Mouse (Mus musculus) CH12.LX (cell line): Measurements from ENCODE around the gene Glis3. TPM values are rescaled to one million over a fixed set of nuclear protein-coding genes. Genes with fewer than 3 reads are reported as not detected.

Source experiments
- DNase-seq: peaks from one replicate; pipeline ENCODE4 v3.0.0-alpha.2; 2013; ENCODE audit errors: extremely low read depth
- H3K27ac ChIP-seq: 2 replicates; pipeline ENCODE4 v1.5.1; 2012; ENCODE audit warnings: low read depth, mild to moderate bottlenecking, control low read depth, moderate library complexity; ENCODE audit not compliant: insufficient read depth
- H3K27me3 ChIP-seq: replicated peaks from 2 replicates; pipeline ENCODE3; 2012; ENCODE audit warnings: inconsistent platforms
- H3K36me3 ChIP-seq, 2 experiments: replicated peaks in 1 of 2; 2 replicates each; pipeline versions ENCODE3 to v1.6.1; 2012; ENCODE audit warnings: inconsistent platforms in 1 of 2, low read length in 1 of 2, mild to moderate bottlenecking in 1 of 2, mixed read lengths in 1 of 2, moderate library complexity in 1 of 2; ENCODE audit not compliant: control insufficient read depth in 1 of 2, insufficient read depth in 1 of 2
- H3K4me1 ChIP-seq, 2 experiments: 2 replicates each; pipeline ENCODE4 v1.6.1; 2012; ENCODE audit warnings: inconsistent platforms in 1 of 2, moderate library complexity in 1 of 2; ENCODE audit not compliant: insufficient read depth in 2 of 2, control insufficient read depth in 1 of 2
- H3K4me2 ChIP-seq: 2 replicates; pipeline ENCODE4 v1.6.1; 2012; ENCODE audit warnings: low read depth, mild to moderate bottlenecking, control low read depth; ENCODE audit not compliant: poor library complexity, insufficient read depth, severe bottlenecking
- H3K4me3 ChIP-seq, 3 experiments: fragments of 150-350 bp in 1 of 3; sonication (generic) in 1 of 3; replicated peaks in 1 of 3; 2 replicates each; pipeline versions ENCODE3 to v1.5.1; 2011 to 2012; ENCODE audit warnings: low read depth in 2 of 3, low read length in 2 of 3, mild to moderate bottlenecking in 2 of 3, moderate library complexity in 2 of 3, control low read depth in 1 of 3, improper control_type of control experiment in 1 of 3, inconsistent platforms in 1 of 3, mixed read lengths in 1 of 3; ENCODE audit not compliant: poor library complexity in 1 of 3
- H3K79me2 ChIP-seq: replicated peaks from 2 replicates; pipeline ENCODE4 v1.6.1; 2012; ENCODE audit warnings: mild to moderate bottlenecking, moderate library complexity; ENCODE audit not compliant: control insufficient read depth, poor library complexity, insufficient read depth, severe bottlenecking; ENCODE audit errors: extremely low read depth
- H3K9ac ChIP-seq: 2 replicates; pipeline ENCODE4 v1.6.1; 2012; ENCODE audit warnings: low read depth, mild to moderate bottlenecking, control low read depth, moderate library complexity; ENCODE audit not compliant: insufficient read depth
- H3K9me3 ChIP-seq: replicated peaks from 2 replicates; pipeline ENCODE3; 2012; ENCODE audit warnings: low read length, inconsistent platforms, mixed read lengths
- CHD1 ChIP-seq: IDR thresholded peaks from 2 replicates; pipeline ENCODE4 v1.6.1; 2012; ENCODE audit warnings: low read depth, low read length, improper control_type of control experiment, inconsistent platforms
- CTCF ChIP-seq, 2 experiments: IDR thresholded peaks in 1 of 2; conservative IDR thresholded peaks in 1 of 2; 2 replicates each; pipeline ENCODE4 v1.5.1; 2011 to 2012; ENCODE audit warnings: low read depth in 2 of 2, low read length in 2 of 2, improper control_type of control experiment in 1 of 2, inconsistent platforms in 1 of 2, mild to moderate bottlenecking in 1 of 2, moderate library complexity in 1 of 2
- EP300 ChIP-seq: IDR thresholded peaks from 2 replicates; pipeline ENCODE4 v1.6.1; 2011; ENCODE audit warnings: low read length, improper control_type of control experiment
- ETS1 ChIP-seq: conservative IDR thresholded peaks from 2 replicates; pipeline ENCODE4 v1.6.1; 2012; ENCODE audit warnings: low read depth, mild to moderate bottlenecking, inconsistent platforms, low read length, improper control_type of control experiment, moderate library complexity
- HCFC1 ChIP-seq: IDR thresholded peaks from 2 replicates; pipeline ENCODE4 v1.6.1; 2012; ENCODE audit warnings: low read depth, mild to moderate bottlenecking, inconsistent platforms, low read length, improper control_type of control experiment
- KAT2A ChIP-seq: IDR thresholded peaks from 2 replicates; pipeline ENCODE4 v1.6.1; 2012; ENCODE audit warnings: low read length, improper control_type of control experiment, inconsistent platforms; ENCODE audit not compliant: insufficient replicate concordance
- MAFK ChIP-seq: IDR thresholded peaks from 2 replicates; pipeline ENCODE4 v1.6.1; 2011; ENCODE audit warnings: low read length, improper control_type of control experiment; ENCODE audit not compliant: insufficient replicate concordance
- MAX ChIP-seq: IDR thresholded peaks from 2 replicates; pipeline ENCODE4 v1.6.1; 2011; ENCODE audit warnings: low read length, improper control_type of control experiment
- MAZ ChIP-seq: IDR thresholded peaks from 2 replicates; pipeline ENCODE4 v1.6.1; 2012; ENCODE audit warnings: low read depth, mild to moderate bottlenecking, inconsistent platforms, low read length, improper control_type of control experiment, moderate library complexity
- MEF2A ChIP-seq: IDR thresholded peaks from 2 replicates; pipeline ENCODE4 v1.6.1; 2014; ENCODE audit warnings: low read depth, mild to moderate bottlenecking, inconsistent platforms, low read length, improper control_type of control experiment, borderline replicate concordance
- MYC ChIP-seq: IDR thresholded peaks from 2 replicates; pipeline ENCODE4 v1.6.1; 2011; ENCODE audit warnings: low read depth, mild to moderate bottlenecking, improper control_type of control experiment, low read length
- NRF1 ChIP-seq: IDR thresholded peaks from 2 replicates; pipeline ENCODE4 v1.6.1; 2014; ENCODE audit warnings: low read depth, mild to moderate bottlenecking, inconsistent platforms, low read length, improper control_type of control experiment, moderate library complexity
- POLR2A ChIP-seq: IDR thresholded peaks from 2 replicates; pipeline ENCODE4 v1.6.1; 2011; ENCODE audit warnings: low read depth, mild to moderate bottlenecking, improper control_type of control experiment, low read length
- POLR2AphosphoS2 ChIP-seq: IDR thresholded peaks from 2 replicates; pipeline ENCODE4 v1.6.1; 2011; ENCODE audit warnings: low read depth, low read length, improper control_type of control experiment
- SIN3A ChIP-seq: IDR thresholded peaks from 2 replicates; pipeline ENCODE4 v1.6.1; 2012; ENCODE audit warnings: low read length, improper control_type of control experiment, inconsistent platforms
- TCF12 ChIP-seq: IDR thresholded peaks from 2 replicates; pipeline ENCODE4 v1.6.1; 2014; ENCODE audit warnings: low read depth, mild to moderate bottlenecking, inconsistent platforms, low read length, improper control_type of control experiment
- USF2 ChIP-seq: conservative IDR thresholded peaks from 2 replicates; pipeline ENCODE4 v1.6.1; 2011; ENCODE audit warnings: low read depth, low read length, improper control_type of control experiment
- ZC3H11A ChIP-seq: IDR thresholded peaks from 2 replicates; pipeline ENCODE4 v1.6.1; 2012; ENCODE audit warnings: low read depth, mild to moderate bottlenecking, inconsistent platforms, low read length, improper control_type of control experiment
- ZKSCAN1 ChIP-seq: IDR thresholded peaks from 2 replicates; pipeline ENCODE4 v1.6.1; 2012; ENCODE audit warnings: low read depth, inconsistent platforms, low read length, improper control_type of control experiment, borderline replicate concordance
- ZNF384 ChIP-seq: IDR thresholded peaks from 2 replicates; pipeline ENCODE4 v1.6.1; 2012; ENCODE audit warnings: low read depth, low read length, improper control_type of control experiment, inconsistent platforms
- dilution Hi-C: fragments of 300-500 bp; cut with MboI; formaldehyde crosslinking; loops from 2 replicates; pipeline ENCODE4 v1.14.3; 2020; ENCODE audit warnings: low sequenced_read_pairs; ENCODE audit not compliant: extremely low pct_unique_long_range_greater_than_20kb, extremely low pct_ligation_motif_present
- in situ Hi-C: fragments of 300-500 bp; cut with MboI; formaldehyde crosslinking; loops from 3 replicates; pipeline ENCODE4 v1.14.3; 2019; ENCODE audit warnings: low sequenced_read_pairs, low pct_ligation_motif_present, low pct_unique_long_range_greater_than_20kb, mixed read lengths
- polyA plus RNA-seq: library from polyadenylated mRNA; unstranded; fragments of >175 nt; gene quantifications from 2 replicates; pipeline ENCODE4 v1.2.1, GENCODE M21; 2012; ENCODE audit warnings: low read depth; ENCODE audit not compliant: insufficient read length
- total RNA-seq, 2 experiments: library from RNA; depleted of rRNA; stranded (reverse); fragments of 300-350 nt in 1 of 2; fragments of >200 nt in 1 of 2; gene quantifications; 2 replicates each; pipeline ENCODE4 v1.2.3; 2012 to 2014

Gene Glis3
- total and polyA plus RNA-seq, 3 experiments, result not detected

- H3K9me3 ChIP-seq, result no peaks in the 10 kb centered on the region
- no peak overlapping the region for H3K27ac ChIP-seq
- TF ChIP-seq MEF2A (no peak), ZC3H11A (no peak), EP300 (no peak), MYC (no peak), ZKSCAN1 (no peak), MAZ (no peak), MAX (no peak), MAFK (no peak), TCF12 (no peak), CHD1 (no peak), USF2 (no peak), POLR2A (no peak), SIN3A (no peak), HCFC1 (no peak), KAT2A (no peak), POLR2AphosphoS2 (no peak), NRF1 (no peak), CTCF (conservative IDR thresholded peaks at IDR 0.05 in 1 of 2, IDR thresholded peaks at IDR 0.05 in 1 of 2; ENCODE audit: low read depth in 2 of 2, low read length in 2 of 2) (no peak), ETS1 (no peak)
- no peaks in the 10 kb centered on the region for H3K27me3 ChIP-seq
- in situ Hi-C loops (no loop called here), dilution Hi-C loops (no loop called here)
- H3K79me2 ChIP-seq, result no peaks in the 10 kb centered on the region
- no peak overlapping the region for H3K4me2 ChIP-seq
- no peaks in the 10 kb centered on the region for H3K36me3 ChIP-seq
- peaks cover 0 to 27% of the 10 kb centered on the region in 2 experiments; a peak in 2 of 4 replicates for H3K4me1 ChIP-seq
- DNase-seq, result no peak
- no peak overlapping the region for H3K9ac ChIP-seq
- H3K4me3 ChIP-seq, result no peak overlapping the region
Measured at GRCm38 (mm10) chr19:28657686-28658195, 22.1 kb downstream of the Glis3 start.

GRCm38 (mm10) chr19:28656882-28657281 lies 23.0 kb downstream of the Glis3 start:
- no peak overlapping the region for H3K27ac ChIP-seq
- no peak overlapping the region for H3K4me3 ChIP-seq
- dilution Hi-C loops, result no loop called here
- no peak for TF ChIP-seq ETS1
- no peak for TF ChIP-seq ZNF384
- peaks cover 0 to 27% of the 10 kb centered on the region in 2 experiments; a peak in 2 of 4 replicates for H3K4me1 ChIP-seq
- H3K36me3 ChIP-seq, result no peaks in the 10 kb centered on the region
- no peak for DNase-seq
- H3K27me3 ChIP-seq, result no peaks in the 10 kb centered on the region
- H3K4me2 ChIP-seq, result no peak overlapping the region
- no peak overlapping the region for H3K9ac ChIP-seq
- no peaks in the 10 kb centered on the region for H3K79me2 ChIP-seq
- no peaks in the 10 kb centered on the region for H3K9me3 ChIP-seq
- in situ Hi-C loops, result no loop called here
